Mouse (Mus musculus) forebrain, embryonic 12.5 days (tissue): ENCODE measurements at regions not wholly inside any gene's neighbourhood (a gene's known extent, or its start where the extent isn't known, plus 50 kb on each side); places are given as distances from the start of the nearest gene placed in this dataset.

Experiments used
- ATAC-seq: fragments of 200-750 bp; cut with Nextera tagmentation; 2 replicates; pipeline ENCODE4 v1.8.0; 2017; ENCODE audit warnings: moderate TSS enrichment; ENCODE audit not compliant: low FRiP score
- H3K27ac ChIP-seq: fragments of 300-500 bp; sonication (generic); 2 replicates; pipeline ENCODE4 v1.5.1; 2016; ENCODE audit warnings: mild to moderate bottlenecking
- H3K27me3 ChIP-seq: fragments of 300-500 bp; sonication (generic); 2 replicates; pipeline ENCODE4 v1.6.1; 2016; ENCODE audit warnings: mild to moderate bottlenecking
- H3K36me3 ChIP-seq: fragments of 300-500 bp; sonication (generic); replicated peaks from 2 replicates; pipeline ENCODE4 v1.6.1; 2016; ENCODE audit warnings: mild to moderate bottlenecking
- H3K4me1 ChIP-seq: fragments of 300-500 bp; sonication (generic); 2 replicates; pipeline ENCODE4 v1.6.1; 2016
- H3K4me2 ChIP-seq: fragments of 300-500 bp; sonication (generic); 2 replicates; pipeline ENCODE4 v1.6.1; 2016; ENCODE audit warnings: mild to moderate bottlenecking, moderate library complexity
- H3K4me3 ChIP-seq: fragments of 300-500 bp; sonication (generic); replicated peaks from 2 replicates; pipeline ENCODE4 v1.5.1; 2016; ENCODE audit warnings: mild to moderate bottlenecking
- H3K9ac ChIP-seq: fragments of 300-500 bp; sonication (generic); 2 replicates; pipeline ENCODE4 v1.6.1; 2016; ENCODE audit warnings: mild to moderate bottlenecking
- H3K9me3 ChIP-seq: fragments of 300-500 bp; sonication (generic); 2 replicates; pipeline ENCODE4 v1.6.1; 2016
- WGBS: fragments of 180-500 bp; shearing (Covaris S2); methylation state at CpG from one replicate; pipeline ENCODE4 v1.1.7; 2016; 5-methylcytosine and 5-hydroxymethylcytosine counted together

DNA sequence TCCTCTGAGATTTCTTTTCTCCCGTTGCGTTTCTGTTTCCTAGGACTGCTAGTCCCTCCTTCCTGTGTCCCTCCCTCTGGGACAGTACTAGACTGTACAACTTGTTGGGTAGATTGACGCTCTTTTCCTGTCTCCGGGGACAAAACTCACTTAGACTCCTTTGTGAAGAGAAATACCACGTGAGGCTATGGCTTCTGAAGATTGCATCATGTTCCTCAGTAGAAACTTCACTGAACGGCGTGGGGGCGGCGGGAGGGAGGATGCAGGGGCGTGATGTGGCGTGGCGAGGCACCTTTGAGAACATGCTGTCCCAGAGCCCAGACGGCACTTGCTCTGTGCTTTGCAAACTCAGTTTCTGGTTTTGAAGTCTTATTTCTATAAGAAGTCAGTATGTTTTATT is 78.5 kb downstream of the Spata18 start:
- Histone ChIP-seq H3K4me1 (no peaks in the 10 kb centered on the region), H3K27ac (no peak overlapping the region), H3K9ac (no peak overlapping the region), H3K27me3 (no peaks in the 10 kb centered on the region), H3K36me3 (no peaks in the 10 kb centered on the region), H3K9me3 (no peaks in the 10 kb centered on the region), H3K4me2 (no peak overlapping the region), H3K4me3 (no peak overlapping the region)
- WGBS, result 85% methylated on average over 13 of the region's 13 CpGs
- no peak for ATAC-seq

DNA sequence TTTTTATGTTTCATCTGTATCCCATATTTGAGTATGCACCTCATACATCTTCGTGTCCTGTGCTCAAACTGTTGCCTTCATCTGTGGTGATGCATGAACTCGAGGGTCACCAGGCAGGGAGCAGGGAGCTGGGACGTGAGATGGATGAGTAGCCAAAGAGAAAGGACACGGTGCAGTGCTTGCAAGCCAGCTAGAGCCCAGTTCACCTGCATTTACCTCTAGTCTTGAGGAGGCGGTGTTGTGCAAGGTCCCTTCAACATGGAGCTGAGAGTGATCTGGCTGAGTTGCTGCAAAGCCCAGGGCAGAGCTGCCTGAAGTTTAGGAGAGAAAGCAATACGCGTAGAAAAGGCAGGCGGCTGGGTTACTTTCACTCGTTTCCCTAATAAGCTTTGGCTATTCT is 80.2 kb downstream of the Spata18 start:
- Histone ChIP-seq H3K4me1 (no peaks in the 10 kb centered on the region), H3K4me3 (no peak overlapping the region), H3K27me3 (no peaks in the 10 kb centered on the region), H3K9ac (no peak overlapping the region), H3K4me2 (no peak overlapping the region), H3K36me3 (no peaks in the 10 kb centered on the region), H3K9me3 (no peaks in the 10 kb centered on the region), H3K27ac (no peak overlapping the region)
- no peak for ATAC-seq
- 50% methylated on average over 9 of the region's 9 CpGs for WGBS

DNA sequence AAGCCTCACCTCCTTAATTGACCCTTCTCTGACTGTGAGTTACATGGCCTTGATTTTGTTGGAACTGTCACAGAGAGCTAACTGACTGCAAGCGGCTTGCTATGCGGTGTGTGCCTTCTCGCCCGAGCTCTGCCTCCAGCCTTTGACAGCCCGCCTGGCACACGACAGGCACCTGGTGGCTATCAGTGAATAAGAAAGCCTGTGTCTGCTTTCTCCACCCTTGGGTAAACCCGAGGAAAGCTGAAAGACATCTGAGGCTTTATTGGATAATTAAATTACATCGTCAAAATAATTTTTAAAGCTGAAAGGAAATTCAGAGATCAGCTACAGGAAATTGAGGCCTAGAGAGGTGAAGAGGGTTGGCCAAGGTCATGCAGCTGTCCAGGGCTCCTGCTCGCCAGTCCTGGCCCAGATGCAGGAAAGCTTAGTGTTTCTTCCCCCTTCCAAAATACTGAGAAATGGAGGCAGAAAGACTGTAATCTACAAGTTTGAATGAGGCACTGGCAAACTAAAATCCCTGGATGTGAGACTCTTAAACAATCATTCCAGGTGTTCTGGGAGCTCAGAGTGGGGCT is 80.9 kb downstream of the Spata18 start:
- Histone ChIP-seq H3K27me3 (no peaks in the 10 kb centered on the region), H3K27ac (no peak overlapping the region), H3K4me2 (no peak overlapping the region), H3K36me3 (no peaks in the 10 kb centered on the region), H3K9me3 (no peaks in the 10 kb centered on the region), H3K9ac (no peak overlapping the region), H3K4me3 (no peak overlapping the region), H3K4me1 (no peaks in the 10 kb centered on the region)
- no peak for ATAC-seq
- 30% methylated on average over 9 of the region's 9 CpGs for WGBS

DNA sequence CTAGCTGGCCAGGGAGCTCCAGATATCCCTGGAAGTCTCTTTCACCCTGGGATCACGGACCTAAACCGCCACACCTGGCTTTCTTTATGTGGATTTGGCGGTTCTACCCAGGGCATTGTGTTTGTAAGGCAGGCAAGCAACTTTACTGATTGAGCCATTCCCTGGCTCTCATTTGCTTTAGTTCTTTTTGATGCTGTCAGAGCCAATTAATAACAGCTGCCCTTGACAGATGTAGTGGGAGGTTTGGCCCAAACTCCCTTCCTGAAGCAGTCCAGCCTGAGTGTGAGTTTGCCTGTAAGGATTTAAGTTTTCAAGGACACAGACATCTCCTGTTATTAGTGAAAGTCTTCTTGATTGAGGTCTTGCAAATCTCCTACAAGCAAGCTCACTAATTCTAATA is 89.6 kb downstream of the Spata18 start:
- no peak overlapping the region for H3K9ac ChIP-seq
- no peak overlapping the region for H3K27ac ChIP-seq
- no peaks in the 10 kb centered on the region for H3K4me1 ChIP-seq
- no peaks in the 10 kb centered on the region for H3K9me3 ChIP-seq
- 0 out of 2 replicates have a peak, but pooled peaks cover 3% of the 10 kb centered on the region for H3K27me3 ChIP-seq
- no peak overlapping the region for H3K4me3 ChIP-seq
- H3K36me3 ChIP-seq, result no peaks in the 10 kb centered on the region
- 64% methylated on average over 3 of the region's 3 CpGs for WGBS
- H3K4me2 ChIP-seq, result no peak overlapping the region
- ATAC-seq, result no peak

DNA sequence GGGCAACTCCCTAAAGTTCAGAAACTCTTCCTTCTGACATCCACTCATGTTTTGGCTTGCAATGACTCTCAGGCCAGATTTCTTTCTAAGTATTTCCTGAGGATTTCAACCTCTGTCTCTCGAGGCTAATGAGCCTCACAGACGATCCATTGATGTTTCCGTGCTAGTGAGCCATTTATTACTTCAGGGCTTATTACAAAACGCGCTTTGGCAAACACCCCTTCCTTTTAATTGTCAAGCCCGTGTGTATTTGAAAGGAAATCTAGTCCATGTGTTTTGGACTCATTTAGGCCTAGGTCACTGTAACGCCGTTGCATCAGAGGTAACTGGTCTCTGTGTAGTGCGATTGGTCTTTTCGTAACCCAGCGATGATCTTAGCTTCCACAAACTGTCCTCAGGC is 90.3 kb downstream of the Spata18 start:
- H3K4me3 ChIP-seq, result no peak overlapping the region
- H3K4me1 ChIP-seq, result no peaks in the 10 kb centered on the region
- H3K27me3 ChIP-seq, result 0 out of 2 replicates have a peak, but pooled peaks cover 3% of the 10 kb centered on the region
- no peaks in the 10 kb centered on the region for H3K9me3 ChIP-seq
- no peak for ATAC-seq
- H3K27ac ChIP-seq, result no peak overlapping the region
- no peak overlapping the region for H3K9ac ChIP-seq
- H3K36me3 ChIP-seq, result no peaks in the 10 kb centered on the region
- no peak overlapping the region for H3K4me2 ChIP-seq
- 72% methylated on average over 11 of the region's 11 CpGs for WGBS

DNA sequence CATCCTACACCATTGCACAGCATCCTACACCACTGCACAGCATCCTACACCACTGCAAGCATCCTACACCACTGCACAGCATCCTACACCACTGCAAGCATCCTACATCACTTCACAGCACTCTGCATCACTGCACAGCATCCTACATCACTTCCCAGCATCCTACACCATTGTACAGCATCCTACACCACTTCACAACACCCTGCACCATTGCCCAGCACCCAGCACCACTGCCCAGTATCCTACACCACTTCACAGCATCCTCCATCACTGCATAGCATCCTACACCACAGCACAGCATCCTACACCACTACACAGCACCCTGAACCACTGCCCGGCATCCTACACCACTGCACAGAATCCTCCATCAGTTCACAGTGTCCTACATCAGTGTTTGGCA is 92.8 kb downstream of the Spata18 start:
- WGBS, result 100% methylated on average over 1 of the region's 1 CpGs
- ATAC-seq, result no peak
- Histone ChIP-seq H3K27ac (no peak overlapping the region), H3K4me1 (no peaks in the 10 kb centered on the region), H3K9ac (no peak overlapping the region), H3K4me2 (no peak overlapping the region), H3K4me3 (no peak overlapping the region), H3K9me3 (no peaks in the 10 kb centered on the region), H3K36me3 (no peaks in the 10 kb centered on the region), H3K27me3 (0 out of 2 replicates have a peak, but pooled peaks cover 3% of the 10 kb centered on the region)

DNA sequence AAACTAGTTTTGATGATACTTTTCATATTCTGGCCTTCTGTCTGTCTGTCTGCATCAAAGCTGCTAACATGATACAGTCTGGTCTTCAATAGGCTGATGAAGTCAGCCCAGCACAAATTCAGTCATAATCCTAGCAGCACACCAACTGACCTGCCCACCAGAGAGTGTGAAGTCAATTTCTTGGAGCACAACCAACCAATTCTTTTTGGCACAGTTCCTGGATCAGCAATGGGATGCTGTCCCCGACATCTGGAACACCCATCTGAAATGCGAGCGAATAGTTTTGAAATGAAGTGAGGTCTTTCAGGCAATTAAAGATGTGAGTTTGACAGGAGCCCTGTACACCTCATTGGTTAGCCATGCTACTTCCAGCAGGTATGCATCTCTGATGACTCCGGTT is 98.6 kb downstream of the Spata18 start:
- WGBS, result 93% methylated on average over 4 of the region's 4 CpGs
- Histone ChIP-seq H3K9ac (no peak overlapping the region), H3K27me3 (no peaks in the 10 kb centered on the region), H3K27ac (no peak overlapping the region), H3K4me3 (no peak overlapping the region), H3K9me3 (no peaks in the 10 kb centered on the region), H3K4me2 (no peak overlapping the region), H3K36me3 (no peaks in the 10 kb centered on the region), H3K4me1 (no peaks in the 10 kb centered on the region)
- ATAC-seq, result no peak

DNA sequence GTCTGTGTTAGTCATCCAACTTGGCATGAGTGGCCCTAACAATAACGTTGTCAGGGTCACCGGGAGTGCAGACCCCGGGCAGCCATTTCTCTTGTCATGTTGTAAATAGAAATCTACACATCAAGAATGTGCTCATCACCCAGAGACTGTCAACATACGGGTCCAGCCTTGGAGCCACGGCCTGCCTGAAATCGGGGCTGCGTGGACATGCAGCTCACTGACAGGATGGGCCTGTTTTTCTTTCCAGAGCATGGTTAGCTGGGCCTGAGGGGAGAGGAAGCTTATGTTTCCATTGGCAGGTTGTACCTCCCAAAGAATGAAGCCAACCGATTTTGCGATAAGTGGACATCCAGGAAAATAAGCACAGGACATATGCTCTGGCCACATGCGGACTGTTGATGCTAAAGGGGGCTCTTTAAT is 101.1 kb downstream of the Spata18 start:
- no peak overlapping the region for H3K4me2 ChIP-seq
- no peak for ATAC-seq
- no peak overlapping the region for H3K27ac ChIP-seq
- no peaks in the 10 kb centered on the region for H3K9me3 ChIP-seq
- H3K9ac ChIP-seq, result no peak overlapping the region
- no peaks in the 10 kb centered on the region for H3K36me3 ChIP-seq
- no peaks in the 10 kb centered on the region for H3K4me1 ChIP-seq
- no peak overlapping the region for H3K4me3 ChIP-seq
- H3K27me3 ChIP-seq, result no peaks in the 10 kb centered on the region
- 90% methylated on average over 10 of the region's 10 CpGs for WGBS

DNA sequence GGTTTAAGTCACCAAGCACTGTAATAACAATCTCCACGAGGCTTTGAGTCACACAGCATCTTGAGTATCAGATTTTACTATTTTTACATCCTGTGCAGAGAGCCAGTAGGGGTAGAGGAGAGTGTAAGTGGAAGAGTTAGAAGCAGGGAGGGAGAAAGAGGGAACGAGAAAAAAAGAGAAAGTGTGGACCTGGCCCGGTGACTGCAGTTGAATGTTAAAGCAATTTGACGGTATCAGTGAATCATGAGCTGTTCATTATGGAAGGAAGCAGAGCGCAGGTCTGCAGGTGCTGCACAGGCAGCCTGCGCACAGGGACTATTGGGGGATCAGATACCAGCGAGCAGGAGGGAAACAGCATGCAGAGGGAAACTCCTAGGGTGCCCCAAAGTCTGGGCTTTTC is 102.6 kb downstream of the Spata18 start:
- Histone ChIP-seq H3K27me3 (no peaks in the 10 kb centered on the region), H3K4me3 (no peak overlapping the region), H3K4me2 (no peak overlapping the region), H3K9me3 (no peaks in the 10 kb centered on the region), H3K36me3 (no peaks in the 10 kb centered on the region), H3K9ac (no peak overlapping the region), H3K4me1 (no peaks in the 10 kb centered on the region), H3K27ac (no peak overlapping the region)
- no peak for ATAC-seq
- 66% methylated on average over 7 of the region's 7 CpGs for WGBS

DNA sequence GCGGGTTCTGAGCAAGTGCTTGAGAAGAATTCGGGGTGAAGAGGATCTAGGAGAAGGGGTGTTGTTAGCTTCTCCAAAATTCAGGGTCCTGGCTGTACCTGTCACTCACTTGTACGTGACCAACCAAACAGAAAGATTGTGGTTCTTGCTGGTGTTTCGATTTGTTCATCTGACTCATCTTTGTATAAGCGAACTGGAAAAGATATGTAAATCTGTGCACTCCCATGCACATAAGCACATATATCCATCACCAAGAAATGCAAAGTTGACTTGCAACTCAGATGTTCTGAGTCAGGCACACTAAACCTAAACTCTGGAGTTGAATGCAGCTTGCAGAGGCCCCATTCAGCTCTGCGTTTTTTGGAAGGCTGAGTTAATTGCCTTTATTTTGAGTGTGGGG is 107.4 kb downstream of the Spata18 start:
- 80% methylated on average over 6 of the region's 6 CpGs for WGBS
- Histone ChIP-seq H3K9me3 (no peaks in the 10 kb centered on the region), H3K27ac (no peak overlapping the region), H3K9ac (no peak overlapping the region), H3K27me3 (no peaks in the 10 kb centered on the region), H3K4me1 (0 out of 2 replicates have a peak, but pooled peaks cover 7% of the 10 kb centered on the region), H3K36me3 (no peaks in the 10 kb centered on the region), H3K4me3 (no peak overlapping the region), H3K4me2 (no peak overlapping the region)
- no peak for ATAC-seq

DNA sequence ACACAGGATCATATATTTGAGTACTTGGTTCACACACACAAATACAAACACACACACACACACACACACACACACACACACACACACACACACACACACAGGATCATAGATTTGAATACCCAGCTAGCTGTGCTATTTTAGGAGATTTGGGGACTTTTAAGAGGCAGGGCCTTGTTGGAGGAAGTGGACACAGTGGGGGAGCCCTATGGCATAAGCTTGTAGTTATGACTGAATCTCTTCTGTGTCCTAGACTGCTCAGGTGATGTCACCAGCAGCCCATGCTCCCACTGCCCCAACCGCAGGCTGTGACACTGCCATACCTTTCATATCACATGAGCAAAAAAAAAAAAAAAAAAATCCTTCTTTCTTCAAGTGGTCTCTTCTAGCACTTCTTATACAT is 110.1 kb downstream of the Spata18 start:
- Histone ChIP-seq H3K4me1 (0 out of 2 replicates have a peak, but pooled peaks cover 7% of the 10 kb centered on the region), H3K4me2 (no peak overlapping the region), H3K9ac (no peak overlapping the region), H3K27me3 (no peaks in the 10 kb centered on the region), H3K4me3 (no peak overlapping the region), H3K9me3 (no peaks in the 10 kb centered on the region), H3K36me3 (no peaks in the 10 kb centered on the region), H3K27ac (no peak overlapping the region)
- 86% methylated on average over 1 of the region's 1 CpGs for WGBS
- ATAC-seq, result no peak

DNA sequence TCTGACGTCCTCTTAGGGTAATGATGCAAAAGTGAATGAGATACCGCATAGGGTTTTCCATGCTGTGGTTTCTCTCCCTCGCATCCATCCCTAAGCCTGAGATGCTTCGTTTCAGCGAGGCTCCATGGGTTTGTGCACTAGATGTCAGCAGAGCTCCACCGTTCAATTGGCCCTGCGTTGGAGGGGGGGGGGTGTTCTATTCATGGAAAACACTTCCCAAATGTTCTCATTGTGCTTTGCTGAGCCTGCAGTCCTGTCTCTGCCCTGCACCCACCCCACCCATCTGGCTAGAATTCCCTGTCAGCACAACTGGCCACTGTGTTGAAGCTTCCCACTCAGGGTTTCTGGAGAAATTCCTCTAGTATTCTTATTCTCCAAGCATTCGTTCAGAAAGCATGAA is 110.5 kb downstream of the Spata18 start:
- Histone ChIP-seq H3K4me3 (no peak overlapping the region), H3K27ac (no peak overlapping the region), H3K9me3 (no peaks in the 10 kb centered on the region), H3K4me2 (no peak overlapping the region), H3K4me1 (0 out of 2 replicates have a peak, but pooled peaks cover 7% of the 10 kb centered on the region), H3K36me3 (no peaks in the 10 kb centered on the region), H3K9ac (no peak overlapping the region), H3K27me3 (no peaks in the 10 kb centered on the region)
- no peak for ATAC-seq
- WGBS, result 20% methylated on average over 8 of the region's 8 CpGs

DNA sequence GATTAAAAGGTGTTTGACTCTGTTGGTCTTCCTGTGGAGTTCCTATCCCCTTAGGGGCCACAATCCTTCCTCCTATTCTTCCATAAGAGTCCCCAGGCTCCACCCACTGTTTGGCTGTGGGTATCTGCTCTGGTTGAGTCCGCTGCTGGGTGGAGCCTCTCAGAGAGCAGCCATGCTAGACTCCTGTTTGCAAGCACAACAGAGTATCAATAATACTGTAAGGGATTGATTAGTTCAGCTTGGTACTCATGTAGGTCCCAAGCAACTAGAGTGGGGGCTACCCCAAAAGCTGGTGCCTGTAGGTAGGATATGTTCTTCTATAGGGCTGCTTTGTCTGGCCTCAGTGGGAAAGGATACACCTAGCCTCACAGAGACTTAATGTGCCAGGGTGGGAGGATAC is 113.0 kb downstream of the Spata18 start:
- H3K4me1 ChIP-seq, result 0 out of 2 replicates have a peak, but pooled peaks cover 7% of the 10 kb centered on the region
- H3K27ac ChIP-seq, result no peak overlapping the region
- H3K27me3 ChIP-seq, result no peaks in the 10 kb centered on the region
- no peak overlapping the region for H3K9ac ChIP-seq
- WGBS, result 72% methylated on average over 1 of the region's 1 CpGs
- no peaks in the 10 kb centered on the region for H3K36me3 ChIP-seq
- no peak for ATAC-seq
- H3K4me3 ChIP-seq, result no peak overlapping the region
- no peak overlapping the region for H3K4me2 ChIP-seq
- H3K9me3 ChIP-seq, result no peaks in the 10 kb centered on the region
